Mouse (Mus musculus) hindlimb bud, embryonic 11.5 days (tissue): ENCODE measurements around the gene Bmper.

Source experiments
- DNase-seq: peaks from one replicate; pipeline ENCODE4 v3.0.0-alpha.2; 2012; ENCODE audit warnings: low read depth, low spot score; ENCODE audit errors: extremely low spot score

Bmper gene

DNA sequence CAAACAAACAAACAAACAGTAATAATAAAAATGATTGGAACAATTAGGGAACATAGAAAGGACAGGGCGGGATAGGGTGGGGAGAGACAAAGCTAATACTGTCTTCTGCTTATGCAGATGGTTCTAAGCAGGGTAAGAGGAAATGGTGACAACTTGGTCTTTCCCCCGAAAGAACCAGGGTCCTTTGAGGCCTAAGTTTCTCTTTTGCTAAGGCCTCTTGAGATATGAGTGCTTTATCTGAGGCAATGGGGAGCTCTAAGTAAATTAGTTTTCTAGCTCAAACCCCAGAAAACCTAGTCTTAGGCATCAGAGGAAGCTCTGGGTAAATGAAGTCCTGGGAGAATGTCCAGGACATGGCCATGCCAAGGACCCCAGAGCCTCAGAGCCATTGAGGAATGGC, 141.2 kb downstream of the Bmper start:
- no peak for DNase-seq

DNA sequence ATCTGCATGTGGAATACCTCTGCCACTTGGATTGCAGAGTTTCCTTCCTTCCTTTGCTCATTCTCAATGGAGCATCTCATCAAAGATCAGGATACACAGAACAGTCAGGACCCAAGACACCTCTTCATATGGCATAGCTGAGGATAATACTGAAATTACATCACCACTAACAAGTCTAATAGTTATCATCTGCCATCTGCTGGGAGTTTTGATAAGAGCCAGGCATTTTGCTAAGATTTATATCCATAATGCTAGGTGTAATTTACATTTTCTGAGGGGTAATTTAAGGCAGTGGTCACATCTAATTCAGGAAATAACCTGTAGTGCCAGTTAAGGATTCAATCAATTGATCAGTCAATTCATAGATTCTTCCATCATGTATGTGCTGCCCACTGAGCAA, 145.2 kb downstream of the Bmper start:
- DNase-seq, result no peak

DNA sequence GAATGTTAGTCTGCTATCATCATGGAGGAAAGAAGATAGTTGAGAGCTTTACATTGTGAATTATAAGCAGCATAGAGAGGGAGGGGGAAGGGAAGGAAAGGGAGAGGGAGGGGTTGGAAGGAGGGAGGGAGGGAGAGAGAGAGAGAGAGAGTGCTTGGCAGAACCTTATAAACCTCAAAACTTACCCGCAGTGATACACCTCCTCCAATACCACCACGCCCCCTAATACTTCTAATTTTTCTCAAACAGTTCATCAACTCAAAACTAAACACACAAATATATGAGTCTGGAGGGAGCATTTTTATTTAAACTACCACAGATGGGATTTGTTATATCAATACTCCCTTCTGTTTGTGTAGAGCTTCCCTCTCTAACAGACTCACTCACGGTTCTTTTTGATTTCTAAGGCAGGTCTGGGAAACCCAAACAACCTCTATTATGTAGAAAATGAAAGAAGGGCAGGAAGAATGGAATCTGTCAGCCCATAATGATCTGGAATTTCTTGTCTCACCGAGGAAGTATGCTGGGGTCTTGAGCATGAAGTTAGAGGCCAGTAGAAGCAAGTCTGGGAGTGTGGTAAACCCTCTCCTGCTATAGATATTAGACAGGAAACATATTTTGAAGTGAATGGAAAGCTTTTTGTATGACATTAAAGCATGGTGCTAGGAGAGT, 152.0 kb downstream of the Bmper start:
- no peak for DNase-seq

DNA sequence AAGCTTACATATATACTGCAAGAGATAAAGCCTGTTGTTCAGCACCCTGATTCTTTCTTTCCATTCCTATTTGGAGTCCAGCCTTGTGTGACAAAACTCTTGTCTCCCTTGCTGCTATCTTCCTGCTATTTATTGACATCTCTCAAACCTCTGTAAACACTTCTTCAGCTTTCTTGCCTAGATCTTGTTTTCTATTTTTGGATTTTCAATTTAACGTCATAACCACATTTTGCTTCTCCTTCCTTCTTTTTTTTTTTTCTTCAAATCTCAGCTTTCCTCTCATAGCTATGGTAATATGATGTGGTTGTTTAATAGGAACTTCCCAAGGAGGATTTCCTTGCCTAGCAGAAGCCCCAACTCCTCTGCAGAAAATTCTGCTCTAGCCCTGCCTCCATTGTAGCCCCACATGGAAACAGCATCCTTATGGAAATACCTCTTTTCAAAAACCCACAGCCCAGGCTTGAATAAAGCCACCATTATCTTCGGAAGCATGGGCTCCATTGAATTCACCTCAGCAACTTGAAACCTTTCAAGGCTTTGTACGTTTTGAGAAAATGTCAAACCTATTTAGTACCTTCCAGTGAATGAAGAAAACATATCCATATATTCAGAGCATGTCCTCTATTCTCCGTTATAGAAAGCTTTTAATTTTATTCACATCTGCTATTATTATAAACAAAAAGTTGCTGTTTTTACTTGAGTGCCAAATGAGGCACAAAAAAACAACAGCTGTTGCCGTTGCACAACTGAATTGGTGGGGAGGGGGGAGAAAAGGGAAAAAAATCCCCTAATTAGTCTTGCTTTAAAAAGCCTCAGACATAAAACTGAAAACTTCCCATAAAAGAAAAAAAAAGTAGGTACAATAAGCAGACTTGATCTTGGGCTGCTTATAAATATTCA, 155.2 kb downstream of the Bmper start:
- no peak for DNase-seq

DNA sequence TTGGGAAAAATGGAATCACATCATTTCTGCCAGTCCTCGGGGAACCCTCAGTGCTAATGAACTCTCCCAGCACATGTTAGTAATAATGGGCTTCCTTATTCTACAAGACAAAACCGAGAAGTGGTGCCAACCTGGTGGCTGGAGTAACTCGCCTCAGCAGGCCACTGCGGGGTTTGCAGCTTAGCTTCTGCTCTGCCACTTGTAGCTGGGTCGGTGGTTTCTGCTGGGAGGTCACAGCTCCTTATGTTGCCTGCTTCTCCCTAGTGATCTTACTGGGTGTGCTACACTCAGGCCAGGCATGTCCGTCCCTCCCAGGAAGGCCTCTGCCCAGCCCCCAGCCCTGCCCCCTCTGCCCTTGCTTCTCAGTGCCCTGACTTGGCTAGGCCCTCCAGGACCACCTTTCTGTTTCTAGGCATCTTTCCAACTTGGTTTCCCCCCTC, 155.9 kb downstream of the Bmper start:
- no peak for DNase-seq

DNA sequence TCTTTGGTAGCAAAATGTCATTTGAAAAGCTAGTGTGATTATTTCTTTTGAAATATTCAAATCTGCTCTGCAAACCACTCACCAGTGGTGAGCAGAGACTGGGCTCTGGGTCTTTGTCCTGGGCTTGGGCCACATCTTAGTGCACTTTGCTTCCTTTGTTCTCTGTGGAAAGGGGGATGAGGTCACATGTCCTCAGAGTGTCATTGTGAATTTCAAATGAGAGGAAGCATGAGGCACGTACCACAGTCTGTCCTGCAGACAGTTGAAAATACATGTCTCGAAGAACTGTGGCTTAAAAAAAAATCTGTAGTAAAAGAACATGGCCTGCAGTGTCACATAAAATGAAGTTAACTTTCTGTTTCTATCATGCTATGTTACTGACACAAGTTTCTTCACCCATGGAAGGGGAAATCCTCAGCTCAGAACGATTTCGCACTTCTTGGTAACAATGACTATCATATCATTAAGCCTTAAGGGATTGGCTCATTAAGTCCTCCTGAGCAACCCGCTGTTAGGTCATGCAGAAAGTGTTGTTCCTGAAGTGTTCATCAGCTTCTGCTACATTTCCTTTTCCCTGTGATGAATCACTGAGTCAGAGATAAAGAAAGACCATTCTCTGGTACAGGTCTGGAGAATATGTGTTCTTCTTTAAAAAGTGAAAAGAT, 157.4 kb downstream of the Bmper start:
- no peak for DNase-seq

DNA sequence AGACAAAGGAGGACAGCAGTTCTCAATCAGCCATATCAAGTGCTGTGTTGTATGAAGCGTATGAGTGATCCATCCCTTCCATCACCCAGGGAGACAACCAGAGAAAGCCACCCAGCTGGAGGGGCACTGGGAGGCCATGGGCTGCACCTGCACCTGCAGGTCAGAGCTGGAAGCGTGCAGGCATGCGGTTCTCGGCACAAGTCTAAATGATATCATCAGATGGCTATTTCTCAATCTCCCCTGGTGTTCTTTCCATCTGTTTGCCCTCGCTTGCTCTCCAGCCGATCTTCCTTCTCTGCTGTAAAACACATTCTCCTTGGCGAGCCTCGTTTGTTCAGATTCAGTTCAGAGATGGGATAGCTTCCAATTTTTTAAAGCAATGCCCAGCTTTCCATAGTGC, 160.4 kb downstream of the Bmper start:
- DNase-seq, result no peak

DNA sequence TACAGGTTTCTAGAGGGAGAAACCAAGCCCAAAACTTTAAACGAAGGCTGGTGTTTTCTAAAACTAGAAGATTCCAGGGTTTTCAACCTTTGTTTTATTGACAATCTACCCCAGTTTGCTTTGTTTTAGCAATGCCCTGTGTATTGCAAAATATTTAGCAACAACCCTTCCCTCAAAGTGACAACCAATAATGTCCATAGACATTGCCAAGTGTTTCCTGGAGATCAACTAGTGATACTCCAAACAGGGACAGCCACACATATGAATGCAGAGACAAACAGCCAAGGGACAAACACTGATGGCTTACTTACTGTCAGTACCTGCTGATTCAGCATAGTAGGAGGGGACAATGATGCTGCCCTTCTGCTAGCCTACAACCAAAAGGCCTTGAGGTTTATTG, 161.0 kb downstream of the Bmper start:
- DNase-seq, result no peak

DNA sequence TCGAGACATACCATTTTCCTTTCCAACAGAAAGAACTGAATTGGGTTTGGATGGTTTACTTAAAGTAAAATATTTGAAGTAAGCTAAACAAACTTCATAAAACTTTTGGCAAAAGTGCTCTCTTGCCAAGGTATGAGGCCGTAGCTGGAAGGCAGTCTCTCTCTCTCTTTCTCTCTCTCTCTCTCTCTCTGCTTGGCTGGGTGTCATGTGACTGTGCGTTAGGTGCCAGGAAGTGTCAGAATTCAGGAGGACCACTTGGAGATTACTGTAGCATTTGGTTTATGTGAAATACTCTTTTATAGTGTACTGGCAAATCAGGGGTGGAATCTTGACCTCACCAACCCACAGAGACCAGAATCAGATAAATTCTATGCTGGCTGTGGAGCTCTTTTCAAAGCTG, 162.0 kb downstream of the Bmper start:
- no peak for DNase-seq

DNA sequence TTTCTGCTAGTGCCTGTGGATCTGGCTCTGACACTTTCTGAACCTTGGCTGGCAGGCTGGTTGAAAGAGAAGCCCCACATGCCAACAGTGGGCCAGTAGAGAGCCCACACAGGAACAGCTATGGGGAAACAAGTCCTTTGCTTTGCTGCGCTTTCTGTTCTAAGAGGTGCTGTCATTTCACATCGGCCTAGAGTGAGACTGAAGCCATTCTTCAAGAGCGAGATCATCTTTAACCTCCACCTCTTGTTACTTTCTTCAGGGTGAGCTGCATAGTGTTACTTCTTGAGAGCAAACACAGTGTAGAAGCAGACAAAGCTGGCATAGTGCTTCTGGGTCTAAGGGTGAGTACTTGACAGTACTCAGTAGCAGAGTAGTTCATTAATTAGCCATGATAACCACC, 163.3 kb downstream of the Bmper start:
- no peak for DNase-seq

DNA sequence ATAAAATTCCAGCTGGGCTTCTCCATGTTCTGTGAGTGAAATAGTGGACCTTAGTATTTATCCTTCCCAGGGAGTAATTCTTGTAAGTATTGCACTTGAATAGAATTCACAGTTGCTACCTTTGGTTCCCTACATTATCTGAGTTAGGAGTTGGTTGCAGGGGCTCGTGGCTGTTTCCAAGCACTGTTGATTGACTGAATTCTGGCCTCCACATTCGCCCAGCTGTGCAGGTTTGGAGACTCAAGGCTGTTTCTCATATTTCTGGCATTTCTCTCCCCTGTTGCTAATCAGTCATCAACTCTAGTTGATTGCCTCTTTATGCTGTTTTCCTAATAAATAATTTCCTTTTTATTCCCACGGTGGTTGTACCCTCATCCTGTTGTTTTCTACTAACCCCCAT, 167.2 kb downstream of the Bmper start:
- no peak for DNase-seq

DNA sequence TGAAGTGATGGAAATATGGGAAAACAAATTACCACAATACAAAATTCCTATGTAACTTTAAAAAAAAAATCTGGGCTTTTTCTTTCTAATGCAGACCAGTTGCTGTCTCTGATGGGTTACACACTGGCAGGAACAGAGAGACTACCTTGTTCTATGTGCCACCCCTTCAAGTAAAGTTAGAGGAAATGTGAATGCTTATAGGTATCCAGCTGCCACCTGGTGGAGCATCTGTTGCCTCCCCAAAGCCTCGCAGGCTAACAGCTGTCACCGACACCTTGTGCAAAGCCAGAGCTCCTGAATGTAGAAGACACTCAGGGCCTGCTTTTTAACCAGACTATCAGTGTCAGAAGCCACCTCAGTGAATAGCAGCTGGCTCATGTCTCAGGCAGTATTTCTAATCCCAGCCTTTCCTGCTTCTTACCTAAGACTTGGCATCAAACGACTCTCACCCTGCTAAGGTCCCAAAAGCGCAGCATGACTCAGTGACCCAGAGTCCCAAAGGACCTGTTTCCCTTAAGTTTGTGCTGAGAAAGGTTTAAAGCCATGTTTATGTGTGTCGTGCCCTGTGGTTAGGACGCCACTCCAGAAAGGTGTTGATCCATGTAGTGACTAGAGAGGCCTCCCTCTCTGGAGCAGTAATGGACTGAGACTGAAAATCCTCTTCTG, 171.9 kb downstream of the Bmper start:
- no peak for DNase-seq

DNA sequence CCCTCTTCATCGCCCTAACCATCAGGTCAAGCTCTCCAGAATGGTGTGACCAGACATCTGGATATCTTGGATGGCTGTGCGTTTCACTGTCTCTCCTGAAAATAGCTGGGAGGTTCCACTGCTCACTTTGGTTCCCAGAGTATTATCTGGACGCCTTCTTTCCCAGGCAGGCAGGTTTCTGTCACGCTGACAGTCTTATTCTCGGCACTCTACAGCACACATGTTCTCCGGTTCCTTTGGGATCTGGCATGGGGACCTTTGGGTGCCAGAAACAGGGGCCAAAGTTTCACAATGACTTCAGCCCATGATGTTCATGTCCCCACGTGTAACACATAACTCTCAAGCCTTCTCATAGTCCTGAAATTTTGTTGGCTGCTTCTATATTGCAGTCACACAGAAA, 173.3 kb downstream of the Bmper start:
- no peak for DNase-seq

DNA sequence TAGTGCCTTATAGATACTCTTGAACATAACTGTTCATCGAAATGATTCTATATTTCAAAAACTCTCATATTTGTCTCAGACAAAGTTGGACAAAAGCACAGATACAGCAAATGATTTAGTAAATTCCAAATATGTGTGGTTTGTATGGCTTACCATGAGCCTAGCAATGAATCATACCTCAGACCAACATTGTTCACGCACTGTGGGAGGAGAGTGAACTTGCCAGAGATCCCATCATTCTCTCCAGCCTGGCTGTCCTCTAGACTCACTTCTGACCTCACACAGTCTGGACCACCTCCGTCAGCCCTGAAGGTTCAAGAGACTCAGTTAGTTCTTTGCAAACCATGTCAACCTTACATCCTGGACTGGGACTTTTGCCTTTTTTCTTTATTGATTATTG, 175.0 kb downstream of the Bmper start:
- no peak for DNase-seq

DNA sequence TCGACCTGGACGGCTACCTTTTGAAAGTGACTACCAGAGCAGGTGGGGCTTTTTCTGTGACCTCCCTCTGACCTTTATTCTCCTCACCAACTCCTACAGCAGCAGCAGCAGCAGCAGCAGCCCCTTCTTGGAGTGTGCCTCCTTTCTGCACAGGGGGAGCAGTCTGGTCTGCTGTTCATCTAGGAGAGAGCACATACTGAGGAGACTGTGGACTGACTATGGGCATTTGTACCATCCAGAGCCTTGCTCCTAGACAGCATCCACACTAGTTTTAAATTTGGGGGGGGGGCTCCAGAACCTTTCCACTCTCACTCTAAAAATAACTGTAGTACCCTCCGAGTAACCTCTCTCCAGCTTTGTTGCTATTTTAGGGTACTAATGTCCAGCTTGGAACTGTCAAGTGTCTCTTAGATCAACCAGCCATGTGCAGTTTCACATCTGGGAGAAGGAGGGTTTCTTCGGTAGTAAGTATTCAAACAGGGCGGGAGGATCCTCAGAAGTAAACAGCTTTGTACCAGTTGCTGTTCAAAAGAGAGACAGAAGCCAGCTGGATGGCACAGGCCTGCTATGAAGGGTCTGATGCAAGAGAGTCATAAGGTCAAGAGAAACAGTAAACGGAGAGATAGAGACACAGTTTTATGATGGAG, 176.9 kb downstream of the Bmper start:
- DNase-seq, result no peak

DNA sequence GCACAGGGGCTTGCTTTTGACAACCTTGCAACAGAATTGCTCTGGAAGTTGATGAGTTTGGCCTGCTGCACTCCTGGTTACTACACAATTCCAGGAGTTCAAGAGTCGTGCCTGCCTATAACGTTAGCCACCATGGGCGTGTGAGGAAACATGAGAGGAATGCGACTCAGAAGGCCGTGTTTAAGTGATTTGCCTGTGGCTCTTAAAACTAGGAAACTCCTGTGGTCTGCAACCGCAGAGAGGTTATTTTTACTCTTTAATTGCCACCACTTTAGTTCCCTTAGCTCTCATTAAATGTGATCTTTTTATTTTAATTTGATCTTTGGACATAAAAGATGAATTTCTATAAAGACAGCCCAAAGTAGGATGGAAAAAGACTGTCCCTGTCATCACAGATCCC, 184.5 kb downstream of the Bmper start:
- DNase-seq, result no peak

DNA sequence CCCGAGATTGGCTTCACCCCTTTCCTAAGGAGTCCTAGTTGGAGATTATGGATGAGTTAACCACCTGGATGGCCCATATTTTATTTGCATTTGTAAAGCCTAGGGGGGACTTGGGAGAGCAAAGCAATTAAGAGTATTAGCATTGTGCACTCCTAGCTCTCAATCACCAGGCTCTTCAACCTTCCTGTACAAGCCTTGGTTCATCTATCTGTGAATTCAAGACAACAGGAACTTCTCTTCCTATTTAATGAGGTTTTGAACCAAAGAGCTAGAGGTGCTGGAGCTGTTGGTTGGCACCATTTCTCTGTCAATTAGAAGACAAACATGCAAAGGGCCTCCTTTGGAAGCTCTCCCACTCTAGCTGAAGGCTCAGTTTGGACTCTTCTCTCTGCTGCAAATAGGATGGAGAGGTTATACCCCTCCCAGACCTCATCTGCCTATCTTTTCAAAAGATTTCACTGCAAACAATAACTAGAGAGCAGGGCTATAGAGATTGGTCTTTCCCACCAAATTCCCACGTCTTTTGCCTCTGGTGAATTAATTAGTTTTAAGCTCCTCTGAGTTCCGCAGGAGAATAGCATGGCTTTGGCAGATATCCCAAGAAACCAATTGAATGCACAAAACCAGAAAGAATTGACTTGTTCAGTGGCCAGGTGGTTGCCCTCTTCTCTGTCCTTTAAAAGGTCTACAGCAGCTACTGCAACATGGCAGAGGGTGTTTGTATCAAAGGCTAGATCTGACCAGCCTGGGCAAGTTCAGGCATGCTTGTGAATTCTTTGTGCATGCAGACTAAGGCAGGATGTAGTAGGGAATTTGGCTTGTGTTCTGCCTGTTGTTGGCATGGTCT, 185.3 kb downstream of the Bmper start:
- no peak for DNase-seq

DNA sequence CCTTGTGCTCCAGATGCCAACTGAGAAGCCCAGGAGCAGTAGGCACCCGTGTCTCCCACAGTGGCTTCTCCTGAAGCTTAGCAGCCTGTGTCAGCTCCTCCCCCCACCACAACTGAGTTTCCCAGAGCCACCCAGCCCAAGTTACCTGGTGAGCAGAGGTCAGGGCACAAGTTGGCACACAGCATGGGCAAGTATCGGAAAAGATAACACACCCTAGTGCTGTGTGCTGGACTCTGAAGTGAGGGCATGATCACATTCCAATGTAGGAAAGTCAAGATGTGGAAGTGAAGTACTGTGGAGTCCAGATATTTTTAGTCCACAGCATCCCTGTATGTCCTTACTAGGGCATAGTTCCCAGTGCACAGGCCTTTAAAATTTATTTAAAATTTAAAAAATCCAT, 187.7 kb downstream of the Bmper start:
- DNase-seq, result no peak

DNA sequence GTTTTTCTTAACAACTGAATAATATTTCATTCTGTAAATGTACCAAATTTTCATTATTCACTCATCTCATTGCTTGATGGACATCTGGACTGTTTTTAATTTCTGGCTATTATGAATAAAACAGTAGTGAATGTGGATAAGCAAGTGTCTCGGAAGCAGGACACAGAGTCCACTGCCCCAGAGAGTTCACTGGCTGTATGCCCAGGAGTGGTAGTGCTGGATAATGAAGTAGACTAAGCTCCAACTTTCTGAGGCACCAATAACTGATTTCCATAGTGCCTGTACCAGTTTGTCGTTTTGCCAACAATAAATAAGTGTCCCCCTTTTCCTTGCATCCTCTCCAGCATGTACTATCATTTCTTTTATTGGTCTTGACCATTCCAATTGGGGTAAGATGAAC, 190.1 kb downstream of the Bmper start:
- no peak for DNase-seq

DNA sequence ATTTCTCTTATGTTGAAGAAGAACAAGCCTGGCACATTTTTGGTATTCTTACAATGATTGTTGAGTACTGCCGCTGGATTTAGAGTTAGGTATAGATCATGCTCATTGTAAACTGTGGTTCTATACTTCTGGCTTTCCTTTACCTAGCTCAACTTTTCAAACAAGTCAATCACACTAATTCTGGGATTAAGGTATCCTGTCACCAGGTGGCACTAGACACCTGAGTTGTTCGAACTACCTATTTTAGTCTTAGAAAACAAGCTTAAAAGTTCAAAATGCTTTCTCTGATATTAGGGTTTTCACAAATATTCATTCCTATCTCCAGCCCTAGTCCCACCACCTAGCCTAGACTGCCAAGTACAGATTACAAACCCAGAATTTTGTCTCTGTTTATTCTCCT, 196.2 kb downstream of the Bmper start:
- DNase-seq, result no peak
